Mouse (Mus musculus): Measurements from ENCODE around the gene Rdh16f2.

GRCm38 (mm10) chr10:127878262-127879057 lies 12.2 kb downstream of the Rdh16f2 start:
- no peak for TF ChIP-seq CTCF (IDR thresholded peaks at IDR 0.05)
- no peak; the same call in 1 of the 2 replicates for TF ChIP-seq EP300 (IDR thresholded peaks at IDR 0.05)
